Mouse (Mus musculus) small intestine, adult 2 months (tissue): Measurements from ENCODE around the gene Tuba1c.
A peak's percentile ranks its signal among the peaks of the same experiment; 100 is the strongest.

Experiments
- CTCF ChIP-seq: fragments of 200-500 bp; IDR thresholded peaks from 2 replicates; pipeline ENCODE4 v1.5.1; 2012; ENCODE audit warnings: low read depth, mild to moderate bottlenecking, control low read depth, inconsistent platforms, low read length, moderate library complexity, mixed read lengths; ENCODE audit not compliant: insufficient replicate concordance, insufficient read length; ENCODE audit errors: extremely low read depth
- POLR2A ChIP-seq: fragments of 200-500 bp; IDR thresholded peaks from 2 replicates; pipeline ENCODE4 v1.6.1; 2012; ENCODE audit warnings: low read depth, mild to moderate bottlenecking, control low read depth, inconsistent platforms, low read length, moderate library complexity

DNA sequence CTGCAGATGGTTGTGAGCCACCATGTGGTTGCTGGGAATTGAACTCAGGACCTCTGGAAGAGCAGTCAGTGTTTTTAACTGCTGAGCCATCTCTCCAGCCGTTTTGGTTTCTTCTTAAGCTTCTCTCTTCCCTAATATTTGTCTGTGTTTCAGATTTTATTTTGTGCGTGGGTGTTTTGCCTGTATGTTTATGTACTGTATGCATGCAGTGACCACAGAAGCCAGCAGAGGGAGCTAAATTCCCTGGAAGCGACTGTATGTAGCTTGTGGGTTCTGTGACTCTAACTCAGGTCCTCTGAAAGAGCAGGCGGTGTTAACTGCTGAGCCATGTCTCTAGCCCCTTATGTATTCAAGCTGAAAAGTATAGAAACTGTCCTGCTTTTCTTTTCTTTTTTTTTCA lies 3.4 kb upstream of the Tuba1c start:
- TF ChIP-seq POLR2A (no peak), CTCF (peak; percentile 49; the same call in 1 of the 2 replicates)
